Mouse (Mus musculus) kidney, adult 9 months (tissue): ENCODE data around the gene Sema4b.

Experiments
- DNase-seq: peaks from one replicate; pipeline ENCODE4 v3.0.0; 2022

Sema4b gene

GRCm38 (mm10) chr7:80221179-80221750, 34.6 kb downstream of the Sema4b start:
- no peak for DNase-seq

- DNase-seq: no peak
Measured at GRCm38 (mm10) chr7:80227065-80227464, 40.4 kb downstream of the Sema4b start.

DNA sequence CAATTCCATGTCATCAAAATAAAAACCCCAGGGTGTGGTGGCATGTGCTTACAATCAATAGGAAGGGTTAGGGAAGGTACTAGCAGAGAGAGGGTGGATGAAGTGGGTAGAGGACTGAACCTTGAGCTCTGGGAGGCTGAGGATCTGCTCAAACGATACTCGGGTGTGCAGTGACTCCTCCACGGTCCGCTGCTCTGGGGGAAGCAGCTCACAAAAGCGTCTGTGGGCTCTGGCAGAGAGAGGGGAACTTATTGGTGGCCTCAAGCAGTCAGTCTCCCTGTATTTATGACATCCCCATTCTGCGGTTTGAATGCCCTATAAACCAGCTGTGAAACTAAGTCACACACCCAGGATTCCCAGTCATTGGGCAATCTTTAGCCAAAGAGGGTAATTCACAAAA, 43.6 kb downstream of the Sema4b start:
- DNase-seq: peak; percentile 44

GRCm38 (mm10) chr7:80231971-80232488, 45.4 kb downstream of the Sema4b start:
- DNase-seq: peak; percentile 86

GRCm38 (mm10) chr7:80232489-80233029, 45.9 kb downstream of the Sema4b start, which contains the start of the genes Cib1 and Gdpgp1:
Gene Cib1 (minus strand): TSS chr7:80232813.
Gene Gdpgp1 (plus strand): TSS chr7:80232865.
- peak; percentile 99 for DNase-seq

GRCm38 (mm10) chr7:80233799-80234198, 47.2 kb downstream of the Sema4b start:
- no peak for DNase-seq

DNA sequence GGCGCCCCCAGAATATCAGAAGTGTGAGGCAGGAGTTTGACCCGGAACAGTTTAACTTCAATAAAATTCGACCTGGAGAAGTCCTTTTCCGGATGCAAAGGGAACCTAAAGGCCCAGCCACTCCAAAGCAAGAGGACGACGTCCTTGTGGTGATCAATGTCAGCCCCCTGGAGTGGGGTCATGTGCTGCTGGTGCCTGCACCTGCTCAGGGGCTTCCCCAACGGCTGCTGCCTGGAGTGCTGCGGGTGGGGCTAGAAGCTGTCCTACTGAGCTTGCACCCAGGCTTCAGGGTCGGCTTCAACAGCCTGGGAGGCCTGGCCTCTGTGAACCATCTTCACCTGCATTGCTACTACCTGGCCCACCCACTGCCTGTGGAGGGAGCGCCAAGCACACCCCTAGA, 51.9 kb downstream of the Sema4b start:
- DNase-seq: no peak

GRCm38 (mm10) chr7:80241661-80242060, 55.0 kb downstream of the Sema4b start:
- DNase-seq: no peak

GRCm38 (mm10) chr7:80244851-80245250, 58.2 kb downstream of the Sema4b start:
- DNase-seq: no peak

DNA sequence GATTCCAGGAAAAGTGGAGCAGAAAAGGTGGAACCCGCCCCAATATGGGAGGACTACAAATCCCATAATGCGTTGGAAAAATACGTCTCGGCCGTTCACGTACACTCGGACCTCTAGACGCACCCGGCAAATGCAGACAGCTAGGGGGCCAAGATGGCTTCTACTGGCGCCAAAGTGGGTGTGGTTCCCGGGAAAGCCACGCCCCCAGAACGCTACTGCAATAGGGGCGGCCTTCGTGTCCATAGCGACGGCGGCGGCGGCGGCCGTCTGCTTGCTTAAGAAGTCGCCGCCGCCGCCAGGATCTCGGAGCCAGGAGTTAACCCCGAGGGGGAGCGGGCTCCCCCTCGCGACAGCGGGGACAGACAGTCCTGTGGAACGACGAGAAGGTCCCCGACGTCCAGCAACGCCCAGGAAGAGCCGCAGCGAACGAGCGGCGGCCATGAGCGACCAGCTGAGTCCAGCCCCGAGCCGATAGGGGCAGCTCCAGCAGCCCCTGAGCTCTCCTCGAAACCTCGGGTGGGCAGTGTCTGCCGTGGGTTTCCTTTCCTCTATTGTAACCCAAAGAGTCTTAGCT, 59.6 kb downstream of the Sema4b start, which contains the start of gene Ttll13:
TSS of gene Ttll13 (plus strand) at position 229 of the 574 bp plus-strand sequence.
- peak; percentile 99 for DNase-seq

DNA sequence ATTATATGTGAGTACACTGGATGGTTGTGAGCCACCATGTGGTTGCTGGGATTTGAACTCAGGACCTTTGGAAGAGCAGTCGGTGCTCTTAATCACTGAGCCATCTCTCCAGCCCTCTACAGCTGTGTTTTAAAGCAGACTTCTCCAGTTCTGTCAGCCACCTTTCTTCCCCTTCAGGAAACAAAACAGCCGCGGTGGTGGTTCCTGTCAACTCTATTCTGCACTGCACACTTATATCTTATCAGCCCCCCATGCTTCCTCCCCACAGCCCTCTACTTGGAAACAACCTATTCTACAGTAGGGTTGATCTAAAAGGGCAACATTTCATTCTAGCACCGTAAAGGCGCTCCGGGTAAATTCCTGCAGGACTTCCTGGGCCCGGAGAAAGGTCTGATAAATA, 60.2 kb downstream of the Sema4b start:
- DNase-seq: no peak

DNA sequence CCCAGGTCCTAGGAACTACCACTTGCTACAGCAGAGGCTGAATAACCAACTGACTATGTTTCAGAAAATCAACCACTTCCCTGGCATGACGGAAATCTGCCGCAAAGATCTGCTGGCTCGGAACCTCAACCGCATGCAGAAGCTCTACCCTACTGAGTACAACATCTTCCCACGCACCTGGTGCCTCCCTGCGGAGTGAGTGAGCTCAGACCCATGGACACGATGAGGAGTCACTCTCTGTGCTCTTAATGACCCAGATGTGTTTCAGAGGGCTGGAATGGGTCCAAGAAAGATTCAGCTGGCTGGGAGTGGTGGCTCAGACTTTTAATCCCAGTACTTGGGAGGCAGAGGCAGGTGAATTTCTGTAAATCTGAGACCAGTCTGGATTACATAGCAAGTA, 65.8 kb downstream of the Sema4b start:
- no peak for DNase-seq

GRCm38 (mm10) chr7:80252886-80253285, 66.2 kb downstream of the Sema4b start:
- no peak for DNase-seq

DNA sequence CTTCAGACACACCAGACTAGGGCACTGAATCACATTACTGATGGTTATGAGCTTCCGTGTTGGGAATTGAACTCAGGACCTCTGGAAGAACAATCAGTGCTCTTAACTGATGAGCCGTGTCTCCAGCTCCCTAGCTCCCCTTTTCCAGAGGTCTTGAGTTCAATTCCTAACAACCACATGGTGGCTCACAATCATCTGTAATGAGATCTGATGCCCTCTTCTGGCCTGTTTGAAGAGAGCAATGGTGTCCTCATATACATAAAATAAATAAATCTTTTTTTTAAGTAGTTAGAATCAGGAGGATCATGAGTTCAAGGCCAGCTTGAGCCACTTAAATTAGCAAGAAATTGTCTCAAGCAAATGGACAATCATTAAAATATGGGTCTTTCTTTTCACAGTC, 69.3 kb downstream of the Sema4b start:
- no peak for DNase-seq

GRCm38 (mm10) chr7:80257706-80258105, 71.1 kb downstream of the Sema4b start:
- no peak for DNase-seq

DNA sequence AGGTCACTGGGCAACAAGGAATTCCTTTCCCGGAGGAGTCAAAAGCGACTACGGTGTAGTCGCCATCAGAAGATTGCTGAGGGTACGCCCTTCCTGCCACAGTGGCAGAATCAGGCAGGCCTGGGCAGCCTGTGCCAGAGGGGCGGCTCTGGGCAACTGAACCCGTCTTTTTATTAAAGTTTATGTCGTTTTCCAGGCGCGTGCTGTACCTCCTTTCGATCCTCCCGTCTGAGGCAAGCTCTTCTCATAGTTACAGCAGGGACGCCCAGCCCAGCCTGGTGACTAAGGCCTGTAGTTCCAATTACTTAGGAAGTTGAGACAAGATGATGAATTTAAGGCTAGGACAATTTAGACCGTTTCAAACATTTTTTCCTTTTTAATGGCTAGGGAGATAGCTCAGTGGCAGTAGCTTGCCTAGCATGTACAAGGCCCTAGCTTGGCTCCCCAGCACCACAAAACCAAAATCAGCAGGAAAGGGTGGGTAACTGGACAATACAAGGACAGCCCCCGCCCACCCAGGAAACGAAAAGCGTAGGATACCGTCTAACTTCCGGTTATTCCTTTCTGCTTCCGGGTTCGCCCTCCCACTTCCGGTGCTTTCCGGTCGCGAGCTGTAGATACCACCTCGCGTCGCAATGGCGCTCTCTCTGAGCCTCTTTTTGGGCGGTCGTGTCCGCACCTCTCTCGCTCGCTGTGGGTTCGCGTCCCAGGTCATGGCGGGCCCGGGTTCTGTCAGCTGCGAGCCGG, 74.2 kb downstream of the Sema4b start, which contains the start of gene Ngrn:
TSS of gene Ngrn (plus strand) at position 591 of the 747 bp plus-strand sequence.
- DNase-seq: peak; percentile 90

- no peak for DNase-seq
Measured at GRCm38 (mm10) chr7:80261372-80261990, 74.8 kb downstream of the Sema4b start.

DNA sequence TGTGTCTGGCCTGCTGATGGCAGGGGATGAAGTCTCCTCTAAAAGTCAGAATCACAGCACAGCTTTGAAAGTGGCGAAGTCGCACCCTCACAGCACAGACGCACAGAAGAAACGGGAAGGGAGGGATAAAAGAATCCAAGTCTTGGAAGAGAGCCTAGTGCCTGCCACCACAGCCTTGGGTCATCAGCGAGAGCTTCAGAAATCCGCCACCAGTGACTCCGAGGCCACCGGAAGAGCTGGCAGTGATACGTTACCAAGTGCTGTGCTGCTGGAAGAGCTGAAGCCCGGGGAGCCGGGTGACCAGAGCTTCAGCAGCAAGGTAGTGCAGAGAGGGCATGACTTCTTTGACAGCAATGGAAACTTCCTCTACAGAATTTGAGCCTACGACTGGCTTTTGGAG, 78.0 kb downstream of the Sema4b start:
- no peak for DNase-seq

GRCm38 (mm10) chr7:80267764-80268163, 81.1 kb downstream of the Sema4b start:
- no peak for DNase-seq

DNA sequence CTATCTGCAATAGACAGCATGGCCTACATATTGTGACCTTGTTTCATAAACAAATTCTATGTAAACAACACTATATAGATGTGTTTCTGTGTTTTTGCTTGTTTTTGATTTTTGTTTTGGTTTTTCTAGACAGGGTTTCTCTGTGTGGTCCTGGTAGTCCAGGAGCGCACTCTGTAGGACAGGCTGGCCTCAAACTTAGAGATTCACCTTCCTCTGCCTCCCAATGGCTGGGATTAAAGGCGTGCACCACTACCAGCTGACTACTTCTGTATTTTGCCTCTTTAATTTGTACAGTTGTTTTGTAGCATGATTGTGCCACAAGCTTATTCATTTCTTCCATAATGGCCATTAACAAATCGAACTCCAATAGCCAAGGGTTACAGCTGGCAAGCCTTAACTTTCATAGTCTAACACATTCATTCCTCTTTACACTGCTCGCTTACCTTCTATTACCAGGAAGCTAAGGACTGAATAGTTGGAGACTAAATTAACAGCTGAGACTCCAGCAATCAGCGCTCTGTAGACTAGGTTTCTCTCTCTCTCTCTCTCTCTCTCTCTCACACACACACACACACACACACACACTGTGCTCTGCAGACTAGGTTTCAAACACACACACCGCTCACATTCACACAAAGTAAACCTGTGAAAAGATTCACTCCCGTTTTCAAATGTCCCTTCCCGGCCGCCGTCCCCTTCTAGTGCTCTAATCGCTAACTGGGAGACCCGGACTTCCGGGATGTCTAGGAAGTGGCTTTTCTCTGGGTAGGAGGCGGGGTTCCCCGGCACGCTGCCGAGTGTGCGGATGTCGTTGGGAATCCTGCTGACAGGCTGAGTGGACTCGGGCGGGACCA, 82.5 kb downstream of the Sema4b start, which contains the start of gene Vps33b:
TSS of gene Vps33b (plus strand) at position 753 of the 854 bp plus-strand sequence.
- DNase-seq: peak; percentile 97

DNA sequence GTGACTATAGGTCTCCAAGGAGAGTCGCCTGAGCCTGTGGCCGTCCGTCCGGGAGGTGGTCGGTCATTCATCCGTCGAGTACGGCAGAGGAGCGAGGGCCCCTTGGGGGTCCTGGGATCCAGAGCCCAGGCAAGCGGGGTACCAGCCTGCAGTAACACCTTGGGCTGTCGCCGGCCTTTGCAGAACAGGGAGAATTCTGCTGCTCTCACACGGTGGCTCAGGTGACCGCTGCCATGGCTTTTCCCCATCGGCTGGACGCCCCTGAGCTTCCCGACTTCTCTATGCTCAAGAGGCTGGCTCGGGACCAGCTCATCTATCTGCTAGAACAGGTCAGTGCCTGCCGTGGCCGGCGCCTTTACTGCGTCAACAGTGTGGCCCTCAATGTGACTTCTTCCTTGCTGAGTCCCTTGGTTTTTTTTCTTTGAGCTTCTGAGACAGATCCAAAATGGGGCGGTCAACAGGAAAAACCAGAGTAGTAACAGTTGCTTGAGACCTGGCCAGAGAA, 83.2 kb downstream of the Sema4b start:
- peak; percentile 49 for DNase-seq

DNA sequence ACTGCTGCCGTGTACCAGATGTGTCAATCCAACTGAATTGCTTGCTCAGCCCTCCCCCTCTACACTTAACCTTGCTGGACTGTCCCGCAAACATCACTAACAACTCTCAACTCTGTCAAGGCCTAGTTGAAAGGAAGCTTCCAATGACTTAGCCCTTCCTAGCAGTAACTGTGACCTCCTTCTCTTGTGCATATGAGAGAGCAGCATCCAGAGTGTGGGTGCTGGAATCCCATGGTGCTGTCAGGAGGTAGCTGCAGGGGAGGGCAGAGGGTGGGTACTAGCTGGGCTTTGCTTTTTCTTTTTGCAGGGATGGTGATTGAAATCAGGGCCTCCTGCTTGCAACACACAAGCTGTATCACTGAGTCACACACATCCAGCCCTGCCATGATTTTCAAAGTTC, 86.8 kb downstream of the Sema4b start:
- DNase-seq: no peak
